Mouse (Mus musculus): ENCODE data around the gene Cyp4x1.
"Not testable (repeated sequence)": the region's sequence is repeated elsewhere in the genome, so short reads cannot be mapped to it uniquely, and the experiment has no call there.

Cyp4x1 gene

DNA sequence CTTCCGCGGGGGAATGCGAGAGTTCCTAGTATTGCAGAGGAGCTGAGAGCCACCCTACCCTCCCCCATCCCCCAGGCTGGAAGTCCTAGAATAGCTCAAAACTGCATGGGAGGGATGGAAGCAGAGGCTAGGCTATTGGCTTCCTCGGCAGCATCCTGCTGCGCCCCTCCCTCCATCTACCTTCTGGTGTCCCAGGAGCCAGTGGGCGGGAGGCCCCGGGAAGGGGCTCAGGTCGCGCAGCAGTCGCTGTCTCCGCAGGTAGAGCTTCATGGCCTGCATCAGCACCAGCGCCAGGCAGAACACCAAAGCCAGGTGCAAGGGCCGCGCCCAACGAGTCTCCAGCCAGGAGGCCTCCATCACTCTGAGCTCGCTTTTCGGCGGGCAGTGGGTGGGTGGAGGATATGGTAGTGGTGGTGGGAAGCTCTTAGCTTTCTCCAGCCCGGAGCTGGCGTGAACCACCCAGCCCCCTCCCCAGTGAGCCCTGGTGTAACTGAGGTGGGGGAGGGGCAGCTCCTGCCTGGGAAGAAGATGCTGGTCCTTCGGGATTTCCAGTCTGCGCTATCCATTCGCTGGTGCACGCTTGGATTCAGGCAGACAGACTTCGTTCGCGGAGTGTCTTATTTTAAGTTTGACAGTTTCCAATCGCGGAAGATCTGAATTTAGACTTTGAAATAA lies at the start of gene Cyp4x1:
Gene Cyp4x1 (minus strand): TSS at position 661 of the 675 bp plus-strand sequence.
- DNase-seq (ENCODE audit: low read depth, low spot score) = no peak

DNA sequence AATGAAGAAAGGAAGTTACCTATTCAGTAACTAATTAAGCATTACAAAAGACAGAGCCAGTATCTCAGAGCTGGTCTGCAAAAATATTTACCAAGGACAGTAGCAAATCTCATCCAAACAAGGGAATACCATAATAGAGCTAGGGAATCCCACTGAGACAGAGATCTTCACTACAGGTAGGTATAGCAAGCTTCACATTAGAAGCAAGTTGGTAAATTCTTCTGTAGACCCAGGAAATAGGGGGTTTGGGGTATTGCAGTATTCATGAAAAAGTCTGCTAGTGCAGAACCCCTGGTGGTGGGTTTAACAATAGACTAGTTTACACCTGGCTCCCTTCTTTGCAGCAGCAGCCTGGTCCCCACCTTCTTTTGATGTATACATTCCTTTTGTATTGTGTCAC lies 42.1 kb upstream of the Cyp4x1 start:
- not testable (repeated sequence) for DNase-seq (ENCODE audit: low read depth, low spot score)

DNA sequence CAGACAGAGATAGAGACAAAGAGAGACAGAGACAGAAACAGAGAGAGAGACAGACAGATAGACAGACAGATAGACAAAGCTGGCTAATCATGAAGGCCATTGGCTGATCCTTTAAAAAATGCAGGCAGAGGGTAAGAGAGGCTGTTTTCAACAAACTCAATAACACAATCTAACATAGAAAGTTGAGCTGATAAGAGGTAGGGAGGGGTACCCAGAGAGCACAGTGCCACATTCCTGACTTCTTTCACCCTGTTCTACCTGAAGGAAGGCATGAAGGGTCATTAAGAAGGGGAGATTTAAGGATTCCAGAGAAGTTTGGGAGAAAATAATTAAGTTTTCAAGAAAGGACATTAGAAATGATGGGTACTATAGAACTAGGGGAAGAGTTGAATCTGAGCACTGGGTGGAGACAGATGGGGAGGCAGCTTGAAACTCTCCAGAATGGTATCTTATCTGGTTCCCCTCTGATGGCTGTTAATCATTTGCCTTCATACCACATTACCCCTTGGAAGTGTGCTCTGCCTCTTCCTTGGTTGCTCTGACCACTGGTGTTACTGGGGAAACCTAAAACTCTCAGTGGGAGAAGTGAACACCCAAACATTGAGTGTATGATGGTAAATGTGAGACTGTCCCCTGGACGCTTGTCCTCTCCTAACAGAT lies 40.7 kb upstream of the Cyp4x1 start:
- DNase-seq (ENCODE audit: low read depth, low spot score) = no peak

DNA sequence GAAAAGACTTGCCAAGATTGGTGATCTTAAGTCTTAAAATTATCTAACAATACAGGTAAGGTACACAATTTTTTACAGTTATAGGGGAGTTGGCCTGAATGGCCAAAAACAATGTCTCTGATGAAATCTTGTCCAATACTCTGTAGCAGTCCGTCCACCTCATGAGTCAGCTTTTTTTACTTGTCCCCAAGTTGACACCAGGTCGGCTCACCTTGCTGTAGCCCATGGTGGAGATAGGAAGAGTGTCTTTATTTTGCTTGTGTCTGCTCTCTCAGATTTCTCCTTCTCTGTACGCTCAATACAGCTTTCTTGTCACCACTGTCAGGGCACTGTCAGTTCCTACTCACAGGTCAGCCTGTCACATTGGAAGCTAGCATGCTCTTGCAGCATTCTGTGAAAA lies 24.9 kb upstream of the Cyp4x1 start:
- not testable (repeated sequence) for DNase-seq (ENCODE audit: low read depth, low spot score)

DNA sequence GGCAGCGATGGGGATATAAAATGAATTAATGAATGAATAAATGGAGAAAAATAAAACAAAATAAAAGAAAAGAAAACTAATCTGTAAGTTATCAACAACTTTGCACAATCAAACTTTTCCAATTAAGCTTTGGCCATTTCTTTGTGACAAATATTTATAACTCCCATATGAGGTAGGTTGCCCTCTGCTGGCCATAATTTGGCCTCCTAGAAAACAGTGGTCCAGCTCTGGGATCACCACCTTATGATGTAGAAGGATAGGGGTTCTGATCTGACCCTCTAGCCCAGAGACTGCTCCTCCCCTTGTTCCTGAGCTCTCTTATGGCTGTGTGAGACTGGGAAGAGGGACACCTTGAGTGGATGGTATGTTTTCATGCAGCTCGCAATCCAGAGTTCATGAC lies 20.6 kb upstream of the Cyp4x1 start:
- DNase-seq (ENCODE audit: low read depth, low spot score) = no peak

DNA sequence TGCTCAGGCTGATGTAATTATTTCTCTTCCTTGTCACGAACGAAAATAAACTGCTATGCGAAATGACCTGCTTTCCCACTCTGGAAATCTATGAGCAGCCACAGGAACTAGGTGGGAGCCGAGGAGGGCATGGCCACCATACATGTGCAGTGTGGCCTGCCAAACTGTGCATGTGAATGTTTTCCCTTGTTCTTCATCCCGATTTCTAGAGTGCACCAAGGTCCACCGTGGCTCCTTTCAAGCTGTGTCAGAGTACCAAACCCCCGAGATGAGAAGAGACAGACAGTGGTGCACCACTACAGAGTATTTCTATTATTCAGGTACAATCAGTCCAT lies 182 bp upstream of the Cyp4x1 start:
- DNase-seq (ENCODE audit: low read depth, low spot score) = no peak

DNA sequence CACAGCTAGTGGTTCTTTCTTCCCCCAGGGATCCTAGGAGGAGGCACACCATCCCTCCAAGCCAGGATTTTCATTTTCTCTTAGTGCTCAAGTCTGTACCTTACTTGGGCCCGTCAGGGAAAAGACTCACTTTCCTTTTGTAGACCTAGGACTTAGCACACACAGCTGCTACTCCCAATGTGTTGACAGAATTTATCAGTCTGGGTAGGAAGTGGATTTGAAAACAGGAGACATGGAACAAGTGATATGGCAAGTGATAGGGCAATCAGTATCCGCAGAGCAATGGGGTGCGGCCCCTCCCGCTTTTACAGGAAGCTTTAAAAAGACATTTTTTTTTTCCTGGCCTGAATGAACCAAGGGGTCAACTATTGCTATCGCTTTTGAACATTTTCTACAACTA lies 996 bp downstream of the Cyp4x1 start:
- no peak for DNase-seq (ENCODE audit: low read depth, low spot score)

DNA sequence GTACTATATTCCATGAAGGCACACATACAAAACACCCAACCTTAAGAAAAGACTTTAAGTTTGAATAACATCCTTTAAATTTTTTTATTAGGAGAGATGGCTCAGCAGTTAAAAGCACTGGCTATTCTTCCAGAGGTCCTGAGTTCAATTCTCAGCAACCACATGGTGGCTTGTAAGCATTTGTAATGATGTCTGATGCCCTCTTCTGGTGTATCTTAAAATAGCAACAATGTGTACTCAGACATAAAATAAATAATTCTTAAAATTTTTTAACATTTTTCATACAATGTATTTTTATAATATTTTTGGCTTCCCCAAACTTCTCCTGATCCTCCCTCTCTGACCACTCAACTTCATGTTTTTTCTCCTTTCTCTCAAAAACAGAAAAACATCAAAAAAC lies 9.4 kb downstream of the Cyp4x1 start:
- DNase-seq (ENCODE audit: low read depth, low spot score) = no peak

DNA sequence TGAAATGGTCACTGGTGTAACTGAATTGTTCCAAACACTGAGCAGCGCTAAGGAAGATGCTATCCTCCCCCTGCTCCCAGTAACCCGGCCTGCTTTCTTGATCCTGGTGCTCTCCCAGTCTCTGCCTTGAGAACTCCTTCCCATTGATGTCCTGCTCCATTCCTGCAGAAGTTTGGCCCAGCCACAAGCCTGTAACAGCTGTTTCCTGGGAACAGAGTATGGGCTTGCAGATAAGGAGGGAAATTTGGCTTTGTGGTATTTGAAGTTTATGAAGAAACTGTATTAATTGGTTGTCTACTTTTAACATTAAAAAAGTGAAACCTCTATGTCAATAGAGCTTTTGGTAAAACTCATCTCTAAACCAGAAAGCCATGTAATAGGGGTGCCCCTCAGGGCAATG lies 10.6 kb downstream of the Cyp4x1 start:
- DNase-seq (ENCODE audit: low read depth, low spot score) = no peak

DNA sequence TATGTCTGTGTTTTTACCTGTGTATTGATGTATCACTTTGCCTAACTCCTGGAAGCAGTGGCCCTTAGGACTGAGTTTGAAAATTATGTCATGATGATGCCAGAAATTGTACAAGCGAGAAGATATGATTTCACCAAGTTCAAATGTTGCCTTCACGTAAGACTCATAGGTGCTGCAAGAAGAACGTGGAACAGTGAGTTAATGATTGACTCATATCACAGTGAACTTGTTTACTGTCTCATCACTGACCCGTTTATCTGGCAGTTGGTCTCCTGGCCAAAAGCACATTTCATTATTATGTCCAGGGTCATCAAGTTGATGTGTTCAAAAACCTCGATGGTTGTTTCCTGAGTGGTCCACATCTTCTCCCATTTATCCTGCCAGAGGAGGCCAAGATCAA lies 12.5 kb downstream of the Cyp4x1 start:
- no peak for DNase-seq (ENCODE audit: low read depth, low spot score)

DNA sequence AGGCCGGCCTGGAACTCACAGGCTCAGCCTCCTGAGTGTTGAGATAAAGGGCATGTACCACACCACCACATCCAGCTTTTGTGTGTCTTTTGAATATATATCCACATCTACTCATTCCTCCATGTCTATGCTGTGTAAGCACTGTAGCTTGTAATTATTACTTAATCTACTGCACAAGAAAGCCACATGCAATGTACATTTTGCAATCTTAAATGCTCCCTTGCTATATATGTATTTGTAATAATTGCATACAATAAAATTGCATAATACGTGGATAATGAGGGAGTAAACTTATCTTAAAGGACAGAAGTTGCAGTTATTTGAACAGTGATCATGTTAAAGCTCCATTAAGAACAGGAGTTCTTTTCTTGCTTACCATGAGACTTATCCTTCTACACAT lies 12.9 kb downstream of the Cyp4x1 start:
- DNase-seq (ENCODE audit: low read depth, low spot score) = no peak

DNA sequence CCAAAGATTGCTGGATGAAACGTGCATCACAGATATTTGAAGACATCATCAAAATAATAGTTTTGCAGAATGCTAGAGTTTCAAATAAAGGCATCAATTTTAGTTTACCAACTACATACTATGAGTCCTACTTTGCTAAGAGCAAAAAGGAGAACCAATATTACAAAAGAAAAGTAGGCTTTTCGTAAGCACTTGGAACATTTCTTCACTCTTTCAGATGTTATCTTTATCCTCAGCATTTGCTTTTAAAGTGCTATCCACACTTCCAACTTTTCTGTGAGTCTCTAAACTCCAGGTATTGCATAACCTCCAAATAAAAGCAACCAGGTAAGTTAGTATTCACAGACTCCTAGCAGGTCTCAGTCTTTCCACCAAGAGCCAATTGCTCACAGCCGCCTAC lies 14.4 kb downstream of the Cyp4x1 start:
- DNase-seq (ENCODE audit: low read depth, low spot score) = no peak

DNA sequence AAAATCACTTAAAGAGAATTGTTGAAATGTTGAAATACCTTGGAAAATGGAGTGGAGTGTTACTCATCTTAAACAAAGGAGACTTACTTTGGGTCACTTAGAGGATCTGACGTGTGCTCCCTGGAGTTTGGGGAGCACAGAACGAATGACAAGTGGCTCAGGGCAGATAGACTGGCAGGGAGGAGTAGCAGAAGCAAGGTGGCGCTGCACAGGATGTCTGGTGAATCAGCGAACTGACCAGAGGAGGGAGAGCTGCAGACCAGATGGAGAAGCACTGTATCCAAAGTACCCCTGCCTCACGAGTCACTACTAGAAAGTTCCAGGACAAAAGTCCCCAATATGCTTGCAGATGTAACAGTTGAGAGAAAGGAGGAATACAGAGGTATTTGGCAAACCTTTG lies 20.8 kb downstream of the Cyp4x1 start:
- no peak for DNase-seq (ENCODE audit: low read depth, low spot score)

DNA sequence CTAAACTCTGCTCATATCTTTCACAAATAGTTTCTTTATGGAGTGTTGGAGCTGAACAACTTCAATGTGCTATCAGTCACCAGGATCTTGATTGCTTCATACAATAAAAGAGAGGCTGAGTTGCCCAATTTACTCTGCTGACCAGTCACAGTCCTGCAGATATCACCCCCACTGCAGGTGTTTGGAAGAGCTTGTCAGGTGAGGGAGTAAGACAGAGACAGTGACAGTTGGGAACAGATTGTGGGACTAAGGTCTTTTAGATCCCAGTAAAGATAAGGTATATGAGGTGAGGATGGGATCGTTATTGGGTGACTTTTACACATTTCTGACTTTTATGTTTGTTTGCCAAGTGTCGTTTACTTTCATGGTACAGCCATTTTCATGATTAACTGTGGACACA lies 22.9 kb downstream of the Cyp4x1 start:
- no peak for DNase-seq (ENCODE audit: low read depth, low spot score)

DNA sequence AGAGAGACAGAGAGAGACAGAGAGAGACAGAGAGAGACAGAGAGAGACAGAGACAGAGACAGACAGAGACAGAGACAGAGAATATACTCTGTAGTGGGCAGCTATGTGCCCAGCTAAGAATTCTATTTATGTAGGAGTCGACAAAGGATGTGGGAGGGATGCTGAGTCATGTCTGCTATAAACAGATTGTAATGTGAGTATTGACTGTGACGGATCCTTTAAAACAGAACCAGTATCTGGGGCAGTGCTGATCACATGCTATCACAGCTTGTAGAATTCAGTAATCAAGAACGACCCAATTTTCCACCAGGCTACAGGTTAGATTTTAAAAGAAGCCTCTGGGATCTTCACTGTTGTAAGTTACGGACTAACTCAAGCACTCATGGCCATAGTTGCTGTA lies 30.6 kb downstream of the Cyp4x1 start:
- no peak for DNase-seq (ENCODE audit: low read depth, low spot score)

DNA sequence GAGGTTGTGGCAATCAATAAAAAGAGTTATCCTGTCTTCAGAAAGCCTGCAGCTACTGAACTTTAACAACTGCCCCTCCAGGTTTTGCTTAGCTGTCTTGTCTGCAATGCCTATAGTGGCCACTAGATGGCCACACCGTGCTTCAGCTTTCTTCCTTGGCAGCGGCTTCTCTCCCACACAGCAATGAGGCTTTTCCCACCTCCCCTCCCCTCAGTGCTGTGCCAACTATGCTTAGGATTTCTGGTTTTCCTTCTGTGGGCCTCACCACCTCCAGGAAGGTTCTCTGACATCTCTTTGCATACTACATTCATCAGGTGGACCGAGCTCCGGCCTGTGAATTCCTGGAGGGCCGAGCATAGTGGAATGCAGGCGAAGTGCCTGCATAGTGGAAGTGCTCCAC lies 32.4 kb downstream of the Cyp4x1 start:
- peak; percentile 61 for DNase-seq (ENCODE audit: low read depth, low spot score)

DNA sequence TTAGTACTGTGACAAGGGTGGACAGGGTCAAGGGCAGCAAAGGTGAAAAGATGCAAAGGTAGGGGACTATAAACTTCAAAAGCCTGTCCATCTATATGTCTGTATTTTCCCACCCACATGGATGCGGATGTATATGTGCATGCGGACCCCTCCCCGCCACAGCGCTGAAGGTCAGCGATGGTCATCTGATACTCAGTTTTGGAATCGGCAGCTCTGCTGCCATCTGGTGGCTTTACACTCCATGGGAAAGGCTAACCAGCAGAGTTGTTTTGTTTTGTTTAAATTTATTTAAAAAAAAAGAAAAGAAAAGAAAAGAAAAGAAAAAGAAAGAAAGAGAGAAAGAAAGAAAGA lies 37.0 kb downstream of the Cyp4x1 start:
- DNase-seq (ENCODE audit: low read depth, low spot score) = no peak

DNA sequence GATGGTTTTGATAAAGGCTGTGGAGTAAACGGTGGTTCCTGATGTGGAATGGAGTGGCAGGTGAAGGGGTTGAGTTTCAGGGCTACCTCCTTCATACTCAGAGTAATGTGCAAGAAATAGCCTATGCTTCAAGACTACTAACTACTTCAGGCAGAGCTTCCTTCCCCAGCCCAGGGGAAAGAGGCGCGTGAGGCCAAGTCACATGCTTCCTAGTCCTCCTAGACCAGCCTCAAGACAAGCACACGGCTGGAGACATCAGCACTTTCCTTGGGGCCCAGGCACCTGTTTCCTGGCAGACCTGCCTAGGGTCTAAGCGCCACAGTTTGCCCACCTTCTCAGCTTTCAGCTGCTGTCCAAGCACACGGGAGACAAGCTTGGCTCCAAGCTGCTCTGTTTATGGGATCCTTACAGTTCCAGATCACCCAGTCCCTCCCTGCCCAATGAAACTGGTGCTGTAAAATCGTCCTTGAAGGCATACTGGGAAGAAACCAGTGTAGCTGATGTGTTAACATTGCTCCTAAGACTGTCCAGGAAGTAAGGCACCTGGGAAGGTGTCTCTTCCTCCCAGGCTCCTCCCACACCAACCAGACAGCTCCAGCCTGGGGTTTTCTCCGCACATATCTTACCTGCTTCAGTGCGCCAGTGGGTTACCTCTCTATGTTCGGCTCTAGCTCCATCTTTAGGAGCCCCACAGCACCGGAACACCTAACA lies 37.5 kb downstream of the Cyp4x1 start:
- no peak for DNase-seq (ENCODE audit: low read depth, low spot score)

DNA sequence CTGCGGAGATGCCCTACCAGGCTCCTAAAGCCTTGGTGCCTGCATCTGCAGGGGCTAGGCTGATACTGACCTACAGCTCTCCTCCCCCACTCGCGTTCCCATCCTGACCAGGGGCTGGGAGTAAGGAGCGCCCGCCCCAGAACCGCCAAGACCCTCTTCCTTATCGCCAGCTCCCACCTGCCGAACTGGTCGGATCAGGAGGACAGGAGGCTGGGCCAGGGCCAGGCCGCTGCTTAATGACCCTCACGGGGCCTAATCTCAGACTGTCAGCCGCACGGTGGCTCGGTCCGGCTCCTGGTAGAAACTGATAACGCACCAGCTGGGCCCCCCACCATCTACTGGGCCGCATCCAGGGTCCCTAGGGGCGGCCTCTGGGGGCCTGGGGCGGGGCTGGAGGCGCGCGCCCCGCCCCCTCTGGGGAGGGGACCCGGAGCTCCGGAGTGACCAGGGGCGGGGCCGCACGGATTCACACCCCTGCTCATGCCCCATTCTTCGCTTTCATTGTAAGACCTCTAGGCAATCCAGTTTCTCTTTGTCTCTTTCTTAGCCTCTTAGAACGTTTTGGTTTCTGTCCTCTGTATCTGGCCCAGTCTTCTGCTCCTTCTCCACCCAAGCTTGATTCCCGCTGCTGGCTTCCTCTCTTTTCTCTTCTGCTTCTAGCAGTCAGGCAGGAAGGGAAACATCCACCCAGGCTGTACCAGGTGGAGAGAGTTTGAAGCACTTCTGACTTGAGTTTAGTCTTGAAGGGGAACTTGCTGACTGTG lies 38.2 kb downstream of the Cyp4x1 start:
- DNase-seq (ENCODE audit: low read depth, low spot score) = no peak

DNA sequence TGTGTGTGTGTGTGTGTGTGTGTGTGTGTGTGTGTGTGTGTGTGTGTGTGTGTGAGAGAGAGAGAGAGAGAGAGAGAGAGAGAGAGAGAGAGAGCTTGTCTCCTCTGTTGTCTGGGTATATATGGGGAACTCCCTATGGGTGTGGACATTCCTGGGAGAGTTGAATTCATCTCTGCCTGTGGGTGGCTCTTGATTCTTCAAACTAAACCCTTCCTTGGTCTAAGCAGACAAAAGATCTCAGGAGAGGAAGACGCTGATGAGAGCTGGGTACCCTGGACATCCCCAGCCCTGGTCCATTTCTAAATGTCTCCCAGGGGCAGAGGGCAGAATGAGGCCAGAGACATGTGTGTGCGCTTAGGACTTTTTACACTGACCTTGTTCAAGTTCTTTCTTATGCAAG lies 40.0 kb downstream of the Cyp4x1 start:
- DNase-seq (ENCODE audit: low read depth, low spot score) = no peak

DNA sequence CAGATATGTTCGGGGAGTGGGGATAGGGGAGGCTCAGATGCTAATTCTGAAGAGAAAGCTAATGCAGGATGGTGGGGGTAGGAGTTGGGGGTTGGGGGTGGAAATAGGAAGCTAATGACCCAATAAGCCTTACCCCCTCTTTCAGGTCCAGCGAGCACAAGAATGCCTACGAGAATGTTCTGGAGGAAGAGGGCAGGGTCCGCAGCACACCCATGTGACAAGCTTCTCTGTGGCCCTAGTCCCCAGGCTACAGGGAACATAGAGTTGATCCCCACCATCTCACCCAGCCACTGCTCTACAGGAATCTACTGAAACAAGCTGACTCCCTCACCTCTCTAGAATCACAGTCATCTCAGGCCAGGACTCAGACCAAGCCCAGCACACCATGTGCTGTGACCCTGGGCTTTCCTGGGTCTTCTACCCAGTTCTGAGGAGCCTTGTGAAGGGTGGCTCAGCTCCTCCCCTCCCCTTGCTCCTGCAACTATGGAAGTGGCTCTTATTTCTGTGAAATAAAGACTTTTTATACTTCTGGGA lies 40.7 kb downstream of the Cyp4x1 start:
- no peak for DNase-seq (ENCODE audit: low read depth, low spot score)

DNA sequence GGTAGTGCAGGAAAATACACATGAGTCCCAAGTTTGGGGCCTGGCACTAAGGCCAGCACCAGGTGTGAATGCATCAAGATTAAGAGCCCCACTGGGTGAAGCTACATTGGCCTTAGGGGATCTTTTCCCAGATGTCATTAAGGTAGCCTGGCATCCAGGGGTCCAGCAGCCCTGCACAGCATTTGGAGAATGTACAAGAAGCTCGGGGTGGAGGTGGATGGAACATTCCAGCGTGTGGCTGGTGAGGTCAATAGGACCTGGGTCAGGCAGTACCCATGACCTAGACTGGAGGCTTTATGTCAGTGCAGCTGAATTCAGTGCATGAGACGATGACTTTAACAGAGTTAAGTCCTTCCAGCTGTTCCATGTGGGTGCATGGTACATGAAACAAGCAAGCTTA lies 42.3 kb downstream of the Cyp4x1 start:
- no peak for DNase-seq (ENCODE audit: low read depth, low spot score)
